Mouse (Mus musculus) spleen, adult 2 months (tissue): ENCODE measurements around the gene Dip2a.

ENCODE experiments used
- CTCF ChIP-seq: fragments of 200-500 bp; IDR thresholded peaks from 2 replicates; pipeline ENCODE4 v1.5.1; 2011; ENCODE audit warnings: mild to moderate bottlenecking, inconsistent platforms; ENCODE audit not compliant: insufficient read depth, insufficient read length, insufficient replicate concordance; ENCODE audit errors: extremely low read depth
- POLR2A ChIP-seq: fragments of 200-500 bp; IDR thresholded peaks from 2 replicates; pipeline ENCODE4 v1.6.1; 2011; ENCODE audit warnings: low read depth, low read length, inconsistent platforms

DNA sequence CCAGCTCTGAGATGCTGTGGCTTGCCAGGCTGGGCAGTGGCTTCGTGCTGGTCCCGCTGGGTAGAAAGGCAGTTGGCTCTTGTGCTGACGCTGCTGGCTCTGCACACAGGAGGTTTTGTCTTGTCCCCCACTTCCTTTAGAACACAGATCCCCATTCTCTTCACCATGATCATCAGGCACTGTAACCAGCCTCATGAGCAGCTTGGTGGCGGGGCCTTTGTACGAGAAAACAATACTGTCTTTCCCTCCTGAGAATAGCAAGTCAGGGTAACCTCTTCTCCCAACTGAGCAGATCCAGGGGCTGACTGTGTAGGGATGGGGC lies 96.5 kb downstream of the Dip2a start:
- TF ChIP-seq POLR2A (no peak), CTCF (no peak)
